Mouse (Mus musculus): ENCODE results near the gene Stk33.

DNA sequence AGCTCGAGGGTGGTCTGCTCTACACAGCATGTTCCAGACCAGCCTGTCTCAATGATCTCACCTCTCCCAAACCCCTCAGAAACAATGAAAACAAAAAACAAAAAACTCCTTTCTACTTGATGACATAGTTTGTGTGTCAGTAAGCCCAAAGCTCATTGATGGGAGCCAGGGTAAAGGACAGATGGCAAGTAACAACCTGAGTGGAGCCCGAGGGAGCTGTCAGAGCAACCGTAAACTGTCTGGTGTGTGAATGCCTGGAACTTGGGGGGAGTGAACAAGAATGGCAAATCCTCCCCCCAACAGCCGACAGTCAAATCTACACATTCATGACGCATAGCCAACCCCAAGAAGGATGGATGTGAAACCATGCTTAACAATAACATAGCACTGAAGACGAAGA is 149.8 kb downstream of the Stk33 start:
- TF ChIP-seq CTCF (IDR thresholded peaks at IDR 0.05; ENCODE audit: low read depth, low read length) (no peak), EP300 (IDR thresholded peaks at IDR 0.05; ENCODE audit: insufficient read depth, low read depth, low read length) (no peak), POLR2A (IDR thresholded peaks at IDR 0.05; ENCODE audit: insufficient read depth, low read length) (no peak)
